Mouse (Mus musculus) hindbrain, embryonic 14.5 days (tissue): ENCODE data around the gene Prkce. TPM values are rescaled to one million over a fixed set of nuclear protein-coding genes. Genes with fewer than 3 reads are reported as not detected.

ENCODE experiments used
- ATAC-seq: fragments of 200-750 bp; cut with Nextera tagmentation; 2 replicates; pipeline ENCODE4 v1.8.0; 2017; ENCODE audit warnings: moderate number of reproducible peaks, mild to moderate bottlenecking, moderate TSS enrichment, moderate library complexity; ENCODE audit not compliant: low FRiP score
- DNase-seq: peaks from one replicate; pipeline ENCODE4 v3.0.0-alpha.2; 2015; ENCODE audit warnings: low spot score
- H3K27ac ChIP-seq: fragments of 300-500 bp; sonication (generic); 2 replicates; pipeline ENCODE4 v1.5.1; 2014; ENCODE audit warnings: mild to moderate bottlenecking, moderate library complexity
- H3K27me3 ChIP-seq: fragments of 300-500 bp; sonication (generic); 2 replicates; pipeline ENCODE4 v1.6.1; 2014; ENCODE audit warnings: mild to moderate bottlenecking, low read length, mixed read lengths; ENCODE audit not compliant: control insufficient read depth, insufficient read depth
- H3K36me3 ChIP-seq: fragments of 300-500 bp; sonication (generic); replicated peaks from 2 replicates; pipeline ENCODE4 v1.6.1; 2014; ENCODE audit not compliant: control insufficient read depth, insufficient read depth
- H3K4me1 ChIP-seq: fragments of 300-500 bp; sonication (generic); replicated peaks from 2 replicates; pipeline ENCODE4 v1.6.1; 2014; ENCODE audit warnings: antibody characterized with exemption, low read length, mixed read lengths; ENCODE audit not compliant: control insufficient read depth, insufficient read depth
- H3K4me2 ChIP-seq: fragments of 300-500 bp; sonication (generic); replicated peaks from 2 replicates; pipeline ENCODE4 v1.6.1; 2014; ENCODE audit warnings: mild to moderate bottlenecking, moderate library complexity
- H3K4me3 ChIP-seq: fragments of 300-500 bp; sonication (generic); replicated peaks from 2 replicates; pipeline ENCODE4 v1.5.1; 2014; ENCODE audit warnings: mild to moderate bottlenecking, low read length
- H3K9ac ChIP-seq: fragments of 300-500 bp; sonication (generic); 2 replicates; pipeline ENCODE4 v1.6.1; 2014
- H3K9me3 ChIP-seq: fragments of 300-500 bp; sonication (generic); 2 replicates; pipeline ENCODE4 v1.6.1; 2016; ENCODE audit warnings: low read length; ENCODE audit not compliant: control insufficient read depth
- WGBS: fragments of 180-500 bp; shearing (Covaris S2); extraction: QIAGEN DNeasy Blood & Tissue Kit; methylation state at CpG from one replicate; pipeline ENCODE4 v1.1.7; 2014; 5-methylcytosine and 5-hydroxymethylcytosine counted together
- polyA plus RNA-seq: library from polyadenylated mRNA; unstranded; fragments of >200 nt; fragmentation: Nextera tagmentation; extraction: Ambion mirVana; gene quantifications from 2 replicates; pipeline ENCODE4 v1.2.1, GENCODE M21; 2014

Gene Prkce
- polyA plus RNA-seq, 1 experiment from 2014 or later = 38.7 TPM

GRCm38 (mm10) chr17:86501393-86501792, 333.8 kb downstream of the Prkce start:
- Histone ChIP-seq H3K9me3 (no peaks in the 10 kb centered on the region), H3K4me1 (no peaks in the 10 kb centered on the region), H3K27ac (no peak overlapping the region), H3K27me3 (no peaks in the 10 kb centered on the region), H3K4me2 (no peak overlapping the region), H3K36me3 (peaks cover 5% of the 10 kb centered on the region; the same call in 1 of the 2 replicates), H3K4me3 (no peak overlapping the region), H3K9ac (no peak overlapping the region)
- 93% methylated on average over 4 of the region's 4 CpGs for WGBS
- ATAC-seq (no peak), DNase-seq (no peak)

GRCm38 (mm10) chr17:86503208-86503897, 335.8 kb downstream of the Prkce start:
- H3K4me2 ChIP-seq = no peak overlapping the region
- H3K4me3 ChIP-seq = no peak overlapping the region
- H3K4me1 ChIP-seq = no peaks in the 10 kb centered on the region
- peaks cover 4% of the 10 kb centered on the region; the same call in 1 of the 2 replicates for H3K36me3 ChIP-seq
- no peaks in the 10 kb centered on the region for H3K9me3 ChIP-seq
- WGBS = 96% methylated on average over 9 of the region's 9 CpGs
- ATAC-seq = no peak
- H3K27ac ChIP-seq = no peak overlapping the region
- H3K27me3 ChIP-seq = no peaks in the 10 kb centered on the region
- no peak overlapping the region for H3K9ac ChIP-seq
- no peak for DNase-seq

GRCm38 (mm10) chr17:86505183-86505631, 337.6 kb downstream of the Prkce start, which contains the start of gene Gm10309:
Gene Gm10309 (minus strand): TSS chr17:86505232.
- Histone ChIP-seq H3K4me2 (no peak within 1 kb of the TSS), H3K27ac (no peak within 1 kb of the TSS), H3K9me3 (no peaks in the 10 kb centered on the region), H3K4me1 (no peaks in the 10 kb centered on the region), H3K9ac (no peak within 1 kb of the TSS), H3K27me3 (no peaks in the 10 kb centered on the region), H3K36me3 (no peaks in the 10 kb centered on the region), H3K4me3 (no peak within 1 kb of the TSS)
- ATAC-seq (no peak), DNase-seq (no peak)
- 94% methylated on average over 8 of the region's 8 CpGs for WGBS

- no peaks in the 10 kb centered on the region for H3K4me1 ChIP-seq
- H3K9ac ChIP-seq = no peak overlapping the region
- no peak overlapping the region for H3K4me2 ChIP-seq
- no peak overlapping the region for H3K4me3 ChIP-seq
- H3K9me3 ChIP-seq = no peaks in the 10 kb centered on the region
- WGBS = 82% methylated on average over 5 of the region's 5 CpGs
- ATAC-seq = no peak
- no peaks in the 10 kb centered on the region for H3K27me3 ChIP-seq
- no peaks in the 10 kb centered on the region for H3K36me3 ChIP-seq
- DNase-seq = no peak
- H3K27ac ChIP-seq = peak overlapping the region; percentile 58; the same call in 1 of the 2 replicates
These were observed 339.3 kb downstream of the Prkce start for GRCm38 (mm10) chr17:86506881-86507280.

- H3K27me3 ChIP-seq = no peaks in the 10 kb centered on the region
- H3K36me3 ChIP-seq = no peaks in the 10 kb centered on the region
- DNase-seq (no peak), ATAC-seq (no peak)
- H3K9ac ChIP-seq = no peak overlapping the region
- no peaks in the 10 kb centered on the region for H3K4me1 ChIP-seq
- no peak overlapping the region for H3K4me3 ChIP-seq
- H3K27ac ChIP-seq = peak overlapping the region; percentile 58; the same call in 1 of the 2 replicates
- no peak overlapping the region for H3K4me2 ChIP-seq
- no peaks in the 10 kb centered on the region for H3K9me3 ChIP-seq
- 60% methylated on average over 19 of the region's 19 CpGs for WGBS
These were observed 340.0 kb downstream of the Prkce start for GRCm38 (mm10) chr17:86507342-86508211.

GRCm38 (mm10) chr17:86508212-86508490, 340.6 kb downstream of the Prkce start:
- Histone ChIP-seq H3K4me3 (no peak overlapping the region), H3K36me3 (no peaks in the 10 kb centered on the region), H3K9me3 (no peaks in the 10 kb centered on the region), H3K9ac (no peak overlapping the region), H3K27me3 (no peaks in the 10 kb centered on the region), H3K4me1 (no peaks in the 10 kb centered on the region), H3K27ac (no peak overlapping the region), H3K4me2 (no peak overlapping the region)
- 90% methylated on average over 3 of the region's 3 CpGs for WGBS
- DNase-seq (no peak), ATAC-seq (no peak)

- ATAC-seq (no peak), DNase-seq (no peak)
- H3K4me1 ChIP-seq = no peaks in the 10 kb centered on the region
- no peaks in the 10 kb centered on the region for H3K36me3 ChIP-seq
- no peak overlapping the region for H3K4me3 ChIP-seq
- WGBS = 79% methylated on average over 5 of the region's 5 CpGs
- H3K4me2 ChIP-seq = no peak overlapping the region
- no peaks in the 10 kb centered on the region for H3K9me3 ChIP-seq
- no peak overlapping the region for H3K27ac ChIP-seq
- H3K27me3 ChIP-seq = no peaks in the 10 kb centered on the region
- no peak overlapping the region for H3K9ac ChIP-seq
These were observed 342.3 kb downstream of the Prkce start for GRCm38 (mm10) chr17:86509871-86510270.

GRCm38 (mm10) chr17:86514974-86515620, 347.5 kb downstream of the Prkce start:
- H3K27me3 ChIP-seq = no peaks in the 10 kb centered on the region
- WGBS = 87% methylated on average over 13 of the region's 13 CpGs
- DNase-seq (no peak), ATAC-seq (no peak)
- no peaks in the 10 kb centered on the region for H3K9me3 ChIP-seq
- H3K4me3 ChIP-seq = no peak overlapping the region
- no peaks in the 10 kb centered on the region for H3K4me1 ChIP-seq
- no peak overlapping the region for H3K9ac ChIP-seq
- H3K36me3 ChIP-seq = no peaks in the 10 kb centered on the region
- no peak overlapping the region for H3K27ac ChIP-seq
- H3K4me2 ChIP-seq = no peak overlapping the region

GRCm38 (mm10) chr17:86516630-86517029, 349.0 kb downstream of the Prkce start:
- Histone ChIP-seq H3K4me2 (no peak overlapping the region), H3K4me3 (no peak overlapping the region), H3K27ac (no peak overlapping the region), H3K9me3 (no peaks in the 10 kb centered on the region), H3K27me3 (no peaks in the 10 kb centered on the region), H3K4me1 (no peaks in the 10 kb centered on the region), H3K36me3 (no peaks in the 10 kb centered on the region), H3K9ac (no peak overlapping the region)
- ATAC-seq (no peak), DNase-seq (no peak)
- 84% methylated on average over 5 of the region's 5 CpGs for WGBS
